Mouse (Mus musculus) embryonic facial prominence, embryonic 11.5 days (tissue): Measurements from ENCODE around the gene Tex30. TPM values are rescaled to one million over a fixed set of nuclear protein-coding genes. Genes with fewer than 3 reads are reported as not detected.

Experiments used
- ATAC-seq: fragments of 200-750 bp; cut with Nextera tagmentation; replicated peaks from 2 replicates; pipeline ENCODE4 v1.8.0; 2017; ENCODE audit warnings: low read depth; ENCODE audit not compliant: insufficient number of reproducible peaks, low FRiP score, low TSS enrichment
- DNase-seq: peaks from one replicate; pipeline ENCODE4 v3.0.0-alpha.2; 2015; ENCODE audit warnings: low spot score
- H3K27ac ChIP-seq: fragments of 300-500 bp; sonication (generic); replicated peaks from 2 replicates; pipeline ENCODE4 v1.5.1; 2014; ENCODE audit warnings: mild to moderate bottlenecking, low read depth, low read length, control low read depth
- H3K27me3 ChIP-seq: fragments of 300-500 bp; sonication (generic); 2 replicates; pipeline ENCODE4 v1.6.1; 2014; ENCODE audit warnings: mild to moderate bottlenecking, low read length, moderate library complexity, mixed read lengths; ENCODE audit not compliant: control insufficient read depth, insufficient read depth
- H3K36me3 ChIP-seq: fragments of 300-500 bp; sonication (generic); replicated peaks from 2 replicates; pipeline ENCODE4 v1.6.1; 2014; ENCODE audit warnings: low read depth, mild to moderate bottlenecking, low read length, moderate library complexity, mixed read lengths; ENCODE audit not compliant: control insufficient read depth, insufficient read depth
- H3K4me1 ChIP-seq: fragments of 300-500 bp; sonication (generic); 2 replicates; pipeline ENCODE4 v1.6.1; 2014; ENCODE audit warnings: low read length, mixed read lengths; ENCODE audit not compliant: control insufficient read depth, insufficient read depth
- H3K4me2 ChIP-seq: fragments of 300-500 bp; sonication (generic); 2 replicates; pipeline ENCODE4 v1.6.1; 2014; ENCODE audit warnings: low read depth, mild to moderate bottlenecking, control low read depth, low read length, moderate library complexity
- H3K4me3 ChIP-seq: fragments of 300-500 bp; sonication (generic); 2 replicates; pipeline ENCODE4 v1.5.1; 2014; ENCODE audit warnings: low read depth, low read length, control low read depth
- H3K9ac ChIP-seq: fragments of 300-500 bp; sonication (generic); replicated peaks from 2 replicates; pipeline ENCODE4 v1.6.1; 2014; ENCODE audit warnings: mild to moderate bottlenecking, control low read depth, low read length
- H3K9me3 ChIP-seq: fragments of 300-500 bp; sonication (generic); replicated peaks from 2 replicates; pipeline ENCODE4 v1.6.1; 2016; ENCODE audit warnings: mild to moderate bottlenecking, low read length, inconsistent platforms, mixed read lengths; ENCODE audit not compliant: control insufficient read depth
- WGBS: fragments of 180-500 bp; shearing (Covaris S2); extraction: QIAGEN DNeasy Blood & Tissue Kit; methylation state at CpG from one replicate; pipeline ENCODE4 v1.1.7; 2014; 5-methylcytosine and 5-hydroxymethylcytosine counted together
- polyA plus RNA-seq: library from polyadenylated mRNA; unstranded; fragments of >200 nt; fragmentation: Nextera tagmentation; extraction: Ambion mirVana; gene quantifications from 2 replicates; pipeline ENCODE4 v1.2.1, GENCODE M21; 2014

Tex30 gene
- polyA plus RNA-seq = 108 and 109 TPM in 2 replicates

GRCm38 (mm10) chr1:44102259-44102717 is at the start of gene Tex30:
Gene Tex30, minus strand, starts transcription at chr1:44102441.
- peak within 1 kb of the TSS; percentile 88 for H3K27ac ChIP-seq
- H3K4me2 ChIP-seq = peak within 1 kb of the TSS; percentile 58
- peak within 1 kb of the TSS; percentile 84 for H3K4me3 ChIP-seq
- under 1% methylated on average over 54 of the region's 55 CpGs for WGBS
- peak within 1 kb of the TSS; percentile 77 for H3K9ac ChIP-seq
- H3K36me3 ChIP-seq = no peaks in the 10 kb centered on the region
- H3K4me1 ChIP-seq = no peaks in the 10 kb centered on the region
- peak; percentile 98 for DNase-seq
- no peaks in the 10 kb centered on the region for H3K27me3 ChIP-seq
- ATAC-seq = peak; percentile 97
- no peaks in the 10 kb centered on the region for H3K9me3 ChIP-seq

GRCm38 (mm10) chr1:44148706-44149105 is 46.5 kb upstream of the Tex30 start:
- Histone ChIP-seq H3K36me3 (no peaks in the 10 kb centered on the region), H3K9me3 (no peaks in the 10 kb centered on the region), H3K4me2 (peak overlapping the region; percentile 59), H3K27ac (no peak overlapping the region), H3K9ac (no peak overlapping the region; the same call in 1 of the 2 replicates), H3K4me1 (no peaks in the 10 kb centered on the region), H3K4me3 (peak overlapping the region; percentile 83), H3K27me3 (no peaks in the 10 kb centered on the region)
- DNase-seq (peak; percentile 50), ATAC-seq (no peak)
- 40% methylated on average over 6 of the region's 6 CpGs for WGBS

- peak; percentile 97 for ATAC-seq
- under 1% methylated on average over 66 of the region's 66 CpGs for WGBS
- Histone ChIP-seq H3K4me3 (peak within 1 kb of the TSS; percentile 83), H3K4me2 (peak within 1 kb of the TSS; percentile 59), H3K27ac (peak within 1 kb of the TSS; percentile 91), H3K9me3 (no peaks in the 10 kb centered on the region), H3K36me3 (no peaks in the 10 kb centered on the region), H3K27me3 (no peaks in the 10 kb centered on the region), H3K9ac (peak within 1 kb of the TSS; percentile 93), H3K4me1 (no peaks in the 10 kb centered on the region)
- DNase-seq = peak; percentile 94
Measured at GRCm38 (mm10) chr1:44147563-44148381, 45.5 kb upstream of the Tex30 start, which contains the start of gene Ercc5. Gene Ercc5, plus strand, starts transcription at chr1:44147744.

- H3K27ac ChIP-seq = no peak overlapping the region
- ATAC-seq (no peak), DNase-seq (no peak)
- H3K9ac ChIP-seq = no peak overlapping the region
- 90% methylated on average over 5 of the region's 5 CpGs for WGBS
- H3K27me3 ChIP-seq = no peaks in the 10 kb centered on the region
- peaks cover 2% of the 10 kb centered on the region; the same call in 1 of the 2 replicates for H3K36me3 ChIP-seq
- no peak overlapping the region for H3K4me2 ChIP-seq
- H3K4me3 ChIP-seq = no peak overlapping the region
- no peaks in the 10 kb centered on the region for H3K9me3 ChIP-seq
- no peaks in the 10 kb centered on the region for H3K4me1 ChIP-seq
Measured at GRCm38 (mm10) chr1:44142747-44143146, 40.5 kb upstream of the Tex30 start.

- H3K4me2 ChIP-seq = no peak overlapping the region
- no peaks in the 10 kb centered on the region for H3K27me3 ChIP-seq
- H3K27ac ChIP-seq = no peak overlapping the region
- WGBS = 84% methylated on average over 4 of the region's 4 CpGs
- DNase-seq (no peak), ATAC-seq (no peak)
- H3K4me1 ChIP-seq = no peaks in the 10 kb centered on the region
- H3K4me3 ChIP-seq = no peak overlapping the region
- H3K36me3 ChIP-seq = peaks cover 2% of the 10 kb centered on the region; the same call in 1 of the 2 replicates
- H3K9me3 ChIP-seq = no peaks in the 10 kb centered on the region
- no peak overlapping the region for H3K9ac ChIP-seq
Measured at GRCm38 (mm10) chr1:44140232-44140631, 38.0 kb upstream of the Tex30 start.

- WGBS = 92% methylated on average over 4 of the region's 4 CpGs
Measured at GRCm38 (mm10) chr1:44129929-44130581, 27.8 kb upstream of the Tex30 start.

GRCm38 (mm10) chr1:44125590-44125989 is 23.3 kb upstream of the Tex30 start:
- Histone ChIP-seq H3K4me3 (no peak overlapping the region), H3K36me3 (no peaks in the 10 kb centered on the region; the same call in 1 of the 2 replicates)

More at GRCm38 (mm10) chr1:44129929-44130581, 27.8 kb upstream of the Tex30 start:
- H3K4me1 ChIP-seq = no peaks in the 10 kb centered on the region
- H3K4me3 ChIP-seq = no peak overlapping the region
- no peaks in the 10 kb centered on the region; the same call in 1 of the 2 replicates for H3K36me3 ChIP-seq
- no peak for ATAC-seq
- no peak overlapping the region for H3K9ac ChIP-seq
- no peak overlapping the region for H3K4me2 ChIP-seq
- no peak overlapping the region for H3K27ac ChIP-seq
- no peaks in the 10 kb centered on the region for H3K27me3 ChIP-seq
- H3K9me3 ChIP-seq = no peaks in the 10 kb centered on the region
- DNase-seq = no peak

More at GRCm38 (mm10) chr1:44125590-44125989, 23.3 kb upstream of the Tex30 start:
- Histone ChIP-seq H3K4me1 (no peaks in the 10 kb centered on the region), H3K4me2 (no peak overlapping the region), H3K27me3 (no peaks in the 10 kb centered on the region), H3K9me3 (no peaks in the 10 kb centered on the region), H3K9ac (no peak overlapping the region), H3K27ac (no peak overlapping the region)
- ATAC-seq (no peak), DNase-seq (no peak)
- WGBS = 93% methylated on average over 4 of the region's 4 CpGs
